Mouse (Mus musculus) liver, embryonic 16.5 days (tissue): Measurements from ENCODE around the gene Atp2a3. TPM values are rescaled to one million over a fixed set of nuclear protein-coding genes. Genes with fewer than 3 reads are reported as not detected.

ENCODE experiments used
- ATAC-seq: fragments of 200-750 bp; cut with Nextera tagmentation; 2 replicates; pipeline ENCODE4 v1.8.0; 2017; ENCODE audit warnings: low read depth, mild to moderate bottlenecking, moderate number of reproducible peaks, moderate library complexity
- H3K27ac ChIP-seq: fragments of 300-500 bp; sonication (generic); 2 replicates; pipeline ENCODE4 v1.5.1; 2014; ENCODE audit warnings: mild to moderate bottlenecking, low read length
- H3K27me3 ChIP-seq: fragments of 300-500 bp; sonication (generic); 2 replicates; pipeline ENCODE4 v1.6.1; 2014; ENCODE audit warnings: low read depth, low read length, mixed read lengths; ENCODE audit not compliant: control insufficient read depth, insufficient read depth
- H3K36me3 ChIP-seq: fragments of 300-500 bp; sonication (generic); 2 replicates; pipeline ENCODE4 v1.6.1; 2014; ENCODE audit warnings: mild to moderate bottlenecking; ENCODE audit not compliant: control insufficient read depth, insufficient read depth
- H3K4me1 ChIP-seq: fragments of 300-500 bp; sonication (generic); 2 replicates; pipeline ENCODE4 v1.6.1; 2014; ENCODE audit warnings: low read depth, low read length, mixed read lengths; ENCODE audit not compliant: control insufficient read depth
- H3K4me2 ChIP-seq: fragments of 300-500 bp; sonication (generic); 2 replicates; pipeline ENCODE4 v1.6.1; 2014; ENCODE audit warnings: low read depth, low read length, mixed read lengths
- H3K4me3 ChIP-seq: fragments of 300-500 bp; sonication (generic); 2 replicates; pipeline ENCODE4 v1.5.1; 2014; ENCODE audit warnings: low read depth, mild to moderate bottlenecking, low read length
- H3K9ac ChIP-seq: fragments of 300-500 bp; sonication (generic); 2 replicates; pipeline ENCODE4 v1.6.1; 2014; ENCODE audit warnings: low read depth, low read length
- H3K9me3 ChIP-seq: fragments of 300-500 bp; sonication (generic); replicated peaks from 2 replicates; pipeline ENCODE4 v1.6.1; 2016; ENCODE audit warnings: low read length; ENCODE audit not compliant: control insufficient read depth
- WGBS: fragments of 180-500 bp; shearing (Covaris S2); extraction: QIAGEN DNeasy Blood & Tissue Kit; methylation state at CpG from one replicate; pipeline ENCODE4 v1.1.7; 2014; ENCODE audit not compliant: insufficient replicate concordance; 5-methylcytosine and 5-hydroxymethylcytosine counted together
- polyA plus RNA-seq: library from polyadenylated mRNA; unstranded; fragments of >200 nt; fragmentation: Nextera tagmentation; extraction: Ambion mirVana; gene quantifications from 2 replicates; pipeline ENCODE4 v1.2.1, GENCODE M21; 2015

Gene Atp2a3
- polyA plus RNA-seq, 1 experiment from 2014 or later, result 13.1 TPM

GRCm38 (mm10) chr11:72953116-72953439, 7.9 kb upstream of the Atp2a3 start:
- no peaks in the 10 kb centered on the region for H3K27me3 ChIP-seq
- no peaks in the 10 kb centered on the region; the same call in none of the 2 replicates for H3K4me1 ChIP-seq
- no peak overlapping the region for H3K4me2 ChIP-seq
- no peak overlapping the region for H3K27ac ChIP-seq
- no peak overlapping the region for H3K9ac ChIP-seq
- ATAC-seq, result no peak
- no peaks in the 10 kb centered on the region for H3K36me3 ChIP-seq
- WGBS, result 40% methylated on average over 1 of the region's 1 CpGs
- no peak overlapping the region for H3K4me3 ChIP-seq
- no peaks in the 10 kb centered on the region for H3K9me3 ChIP-seq

GRCm38 (mm10) chr11:72953440-72954151, 7.4 kb upstream of the Atp2a3 start:
- ATAC-seq, result no peak
- Histone ChIP-seq H3K36me3 (no peaks in the 10 kb centered on the region), H3K27ac (no peak overlapping the region), H3K9ac (no peak overlapping the region), H3K4me2 (no peak overlapping the region), H3K4me1 (no peaks in the 10 kb centered on the region; the same call in none of the 2 replicates), H3K9me3 (no peaks in the 10 kb centered on the region), H3K4me3 (no peak overlapping the region), H3K27me3 (no peaks in the 10 kb centered on the region)
- WGBS, result 72% methylated on average over 4 of the region's 4 CpGs

DNA sequence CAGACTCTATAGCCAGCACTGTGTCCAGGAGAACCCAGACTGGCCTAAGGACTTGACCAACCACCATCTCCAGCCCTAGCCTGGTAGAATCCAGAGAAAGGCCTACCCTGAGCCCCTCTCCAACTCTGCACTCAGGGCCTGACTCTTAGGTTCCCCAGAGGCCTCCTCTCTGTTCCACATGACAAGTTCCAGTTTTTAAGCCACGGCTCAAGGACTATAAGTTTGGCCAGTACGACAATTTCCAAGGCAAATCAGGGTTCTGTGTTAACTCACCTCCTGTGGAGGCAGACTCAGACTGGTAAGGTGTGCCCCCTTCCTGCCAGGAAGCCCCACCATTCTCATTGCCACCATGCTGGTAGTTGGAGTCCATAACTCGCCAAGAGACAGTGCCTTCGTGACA, 6.8 kb upstream of the Atp2a3 start:
- WGBS, result 56% methylated on average over 4 of the region's 4 CpGs
- no peak for ATAC-seq
- H3K27ac ChIP-seq, result no peak overlapping the region
- no peak overlapping the region for H3K4me2 ChIP-seq
- no peaks in the 10 kb centered on the region for H3K27me3 ChIP-seq
- H3K4me1 ChIP-seq, result no peaks in the 10 kb centered on the region; the same call in none of the 2 replicates
- no peak overlapping the region for H3K4me3 ChIP-seq
- H3K36me3 ChIP-seq, result no peaks in the 10 kb centered on the region
- no peaks in the 10 kb centered on the region for H3K9me3 ChIP-seq
- no peak overlapping the region for H3K9ac ChIP-seq

DNA sequence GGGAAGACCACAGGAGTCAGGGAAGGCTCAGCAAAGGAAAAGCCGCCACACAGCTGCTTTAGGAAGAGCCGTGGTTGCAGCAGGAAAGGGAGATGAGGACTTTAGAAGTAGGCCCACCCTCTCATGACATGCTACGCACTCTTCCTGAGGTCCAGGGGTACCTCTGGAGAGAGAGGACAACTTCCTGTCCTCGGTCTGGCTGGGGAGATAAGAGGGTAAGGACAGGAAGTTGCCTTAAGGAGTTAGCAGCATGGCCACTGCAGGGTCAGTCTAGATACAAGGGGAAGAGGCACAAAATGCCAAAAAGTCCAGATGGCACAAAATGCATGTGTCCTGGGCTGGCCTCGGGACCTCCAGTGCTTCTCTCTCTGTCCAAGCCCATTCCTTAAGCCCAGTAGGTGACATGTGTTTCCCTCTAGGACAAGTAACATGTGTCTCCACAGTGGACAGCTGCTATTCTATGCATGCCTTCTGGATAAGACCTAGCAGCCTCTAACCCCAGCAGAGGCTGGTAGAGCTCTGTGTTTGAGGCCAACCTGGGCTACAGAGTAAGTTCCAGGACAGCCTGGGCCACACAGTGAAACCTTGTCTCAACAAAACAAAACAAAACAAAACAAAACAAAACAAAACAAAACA, 5.5 kb upstream of the Atp2a3 start:
- 20% methylated on average over 5 of the region's 5 CpGs for WGBS
- H3K4me2 ChIP-seq, result no peak overlapping the region
- H3K27ac ChIP-seq, result no peak overlapping the region
- H3K9me3 ChIP-seq, result no peaks in the 10 kb centered on the region
- H3K4me1 ChIP-seq, result no peaks in the 10 kb centered on the region; the same call in none of the 2 replicates
- H3K36me3 ChIP-seq, result no peaks in the 10 kb centered on the region
- no peak overlapping the region for H3K4me3 ChIP-seq
- H3K9ac ChIP-seq, result no peak overlapping the region
- ATAC-seq, result peak; percentile 51; the same call in 1 of the 2 replicates
- H3K27me3 ChIP-seq, result peaks cover 6% of the 10 kb centered on the region

DNA sequence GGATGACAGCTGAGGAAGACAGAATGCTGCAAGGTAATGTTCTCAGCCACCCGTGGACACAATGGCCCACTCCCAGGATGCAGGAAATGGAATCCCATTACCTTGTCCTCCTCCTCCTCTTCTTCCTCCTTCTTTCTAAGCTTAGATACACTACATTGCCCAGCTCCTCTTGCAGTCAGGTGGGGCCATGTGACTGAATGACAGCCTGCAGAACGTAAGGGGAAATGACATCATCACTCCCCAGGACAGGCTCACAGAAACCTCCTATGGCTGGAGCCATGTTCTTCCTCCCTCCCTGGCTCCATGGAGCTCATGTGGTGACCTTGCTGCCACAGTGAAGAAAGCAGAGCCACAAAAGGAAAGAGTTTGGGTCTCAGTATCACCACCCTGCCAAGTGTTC, 3.7 kb upstream of the Atp2a3 start:
- Histone ChIP-seq H3K9me3 (no peaks in the 10 kb centered on the region), H3K4me2 (no peak overlapping the region), H3K27me3 (peaks cover 20% of the 10 kb centered on the region), H3K27ac (no peak overlapping the region), H3K36me3 (no peaks in the 10 kb centered on the region), H3K9ac (no peak overlapping the region), H3K4me3 (no peak overlapping the region), H3K4me1 (peaks cover 8% of the 10 kb centered on the region)
- ATAC-seq, result no peak
- WGBS, result 15% methylated on average over 2 of the region's 2 CpGs

GRCm38 (mm10) chr11:72959924-72960679, 867 bp upstream of the Atp2a3 start:
- no peak overlapping the region for H3K9ac ChIP-seq
- H3K4me3 ChIP-seq, result no peak overlapping the region; the same call in 1 of the 2 replicates
- no peak for ATAC-seq
- H3K27me3 ChIP-seq, result peaks cover 20% of the 10 kb centered on the region
- no peaks in the 10 kb centered on the region for H3K36me3 ChIP-seq
- no peaks in the 10 kb centered on the region for H3K9me3 ChIP-seq
- 28% methylated on average over 15 of the region's 15 CpGs for WGBS
- no peak overlapping the region for H3K27ac ChIP-seq
- peak overlapping the region; percentile 60; the same call in 1 of the 2 replicates for H3K4me2 ChIP-seq
- H3K4me1 ChIP-seq, result peaks cover 8% of the 10 kb centered on the region

DNA sequence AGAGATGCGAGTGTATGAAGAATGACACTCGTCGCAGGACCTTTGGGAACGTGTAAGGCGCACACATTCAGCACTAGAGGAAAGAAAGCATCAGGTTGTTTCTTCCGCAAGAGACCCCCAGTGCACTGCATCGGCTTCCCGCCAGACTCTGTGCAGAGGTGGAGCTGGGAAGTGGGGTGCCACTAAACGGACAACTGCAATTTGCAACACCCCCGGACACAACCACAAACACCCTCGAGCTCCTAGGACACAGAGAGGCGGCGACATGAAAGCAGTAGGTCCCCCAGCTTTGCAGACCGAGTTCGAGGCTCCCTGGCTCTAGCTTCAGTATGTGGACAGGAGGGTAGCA, 272 bp upstream of the Atp2a3 start:
- Histone ChIP-seq H3K27me3 (peaks cover 20% of the 10 kb centered on the region), H3K4me3 (peak overlapping the region; percentile 56), H3K9ac (no peak overlapping the region), H3K9me3 (no peaks in the 10 kb centered on the region), H3K4me1 (peaks cover 8% of the 10 kb centered on the region), H3K36me3 (no peaks in the 10 kb centered on the region), H3K27ac (no peak overlapping the region), H3K4me2 (peak overlapping the region; percentile 60)
- WGBS, result 5% methylated on average over 15 of the region's 15 CpGs
- no peak; the same call in 1 of the 2 replicates for ATAC-seq

- Histone ChIP-seq H3K27me3 (peaks cover 20% of the 10 kb centered on the region), H3K9me3 (no peaks in the 10 kb centered on the region), H3K27ac (no peak overlapping the region), H3K4me2 (peak overlapping the region; percentile 18), H3K36me3 (no peaks in the 10 kb centered on the region), H3K4me3 (peak overlapping the region; percentile 56; the same call in 1 of the 2 replicates), H3K9ac (no peak overlapping the region), H3K4me1 (peaks cover 8% of the 10 kb centered on the region)
- 39% methylated on average over 2 of the region's 2 CpGs for WGBS
- ATAC-seq, result no peak
Measured at GRCm38 (mm10) chr11:72962378-72962777, 1.4 kb downstream of the Atp2a3 start.
